Mouse (Mus musculus): ENCODE measurements at regions not wholly inside any gene's neighbourhood (a gene's known extent, or its start where the extent isn't known, plus 50 kb on each side); places are given as distances from the start of the nearest gene placed in this dataset.
"Not testable (repeated sequence)": the region's sequence is repeated elsewhere in the genome, so short reads cannot be mapped to it uniquely, and the experiment has no call there.

DNA sequence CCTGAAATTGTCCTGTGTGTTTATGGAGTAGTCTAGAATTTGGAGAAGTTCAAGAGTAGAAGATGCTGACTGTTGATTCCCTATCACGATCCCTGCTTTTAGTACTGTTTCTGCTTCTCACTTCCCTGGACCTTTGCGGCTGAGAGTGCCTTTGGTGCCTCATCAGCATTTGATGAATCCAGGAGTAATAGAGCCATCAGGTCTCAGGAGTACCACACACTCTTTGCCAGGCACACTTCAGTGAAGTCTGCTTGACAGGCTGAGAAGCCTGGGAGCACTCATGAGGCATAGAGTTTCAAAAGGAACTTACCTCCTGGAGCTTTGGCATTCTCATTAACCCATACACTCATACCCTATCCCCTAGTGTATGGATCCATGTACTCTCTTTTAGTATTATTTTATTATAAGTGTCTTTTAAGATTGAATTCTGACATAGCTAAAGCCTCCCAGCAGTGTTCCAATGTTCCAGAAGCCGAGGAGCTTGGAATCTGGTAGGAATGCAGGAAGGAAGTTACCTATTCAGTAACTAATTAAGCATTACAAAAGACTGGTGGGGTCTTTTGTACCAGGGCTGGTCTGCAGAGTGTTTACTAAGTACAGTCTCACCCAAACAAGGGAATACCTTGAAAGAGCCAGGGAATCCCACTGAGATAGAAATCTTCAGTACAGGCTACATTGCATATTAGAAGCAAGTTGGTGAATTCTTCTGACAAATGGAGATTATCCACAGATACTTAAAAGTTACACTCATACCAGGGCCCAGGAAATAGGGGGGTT lies 139.7 kb downstream of the Tex13c3 start:
- H3K4me3 ChIP-seq (ENCODE audit: low read depth, low read length); H3K9ac ChIP-seq (replicated peaks; ENCODE audit: low read depth, low read length); ATAC-seq (ENCODE audit: low read depth); H3K36me3 ChIP-seq (ENCODE audit: control insufficient read depth, insufficient read depth, low read length); H3K4me2 ChIP-seq (ENCODE audit: low read depth, low read length); H3K4me1 ChIP-seq (ENCODE audit: control insufficient read depth, insufficient read depth, low read length); H3K27me3 ChIP-seq (ENCODE audit: control insufficient read depth, insufficient read depth, low read length); H3K9me3 ChIP-seq (ENCODE audit: control insufficient read depth, low read length); H3K27ac ChIP-seq (ENCODE audit: low read depth, low read length): not testable (repeated sequence)
- 80% methylated on average over 3 of the region's 3 CpGs for WGBS

DNA sequence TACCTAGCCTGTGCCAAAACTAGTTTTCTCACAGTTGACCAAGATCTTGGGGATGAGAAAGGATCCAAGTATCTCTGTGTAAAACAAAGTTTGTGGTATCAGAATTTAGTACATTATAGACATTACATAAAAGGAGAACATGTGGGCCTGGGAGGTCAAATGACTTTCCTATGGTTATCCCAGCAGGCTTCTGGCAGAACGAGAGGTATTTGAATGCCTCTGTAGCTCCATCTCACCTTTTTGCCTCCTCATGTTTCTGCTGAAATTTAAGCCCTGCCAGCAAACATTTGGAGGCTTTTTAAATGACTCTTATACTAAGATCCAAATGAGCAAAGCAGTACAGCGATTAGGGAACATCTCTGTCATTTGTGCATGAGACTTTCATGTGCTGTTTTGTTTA lies 167.8 kb downstream of the Tex13c3 start:
- Histone ChIP-seq H3K4me3 (ENCODE audit: low read depth, low read length) (no peak overlapping the region), H3K4me2 (ENCODE audit: low read depth, low read length) (no peak overlapping the region), H3K9ac (replicated peaks; ENCODE audit: low read depth, low read length) (no peak overlapping the region), H3K9me3 (ENCODE audit: control insufficient read depth, low read length) (no peaks in the 10 kb centered on the region), H3K27me3 (ENCODE audit: control insufficient read depth, insufficient read depth, low read length) (no peaks in the 10 kb centered on the region), H3K27ac (ENCODE audit: low read depth, low read length) (no peak overlapping the region), H3K4me1 (ENCODE audit: control insufficient read depth, insufficient read depth, low read length) (no peaks in the 10 kb centered on the region), H3K36me3 (ENCODE audit: control insufficient read depth, insufficient read depth, low read length) (no peaks in the 10 kb centered on the region)
- ATAC-seq (ENCODE audit: low read depth) = no peak
- WGBS = 88% methylated on average over 2 of the region's 2 CpGs

- Histone ChIP-seq H3K9ac (replicated peaks; ENCODE audit: low read depth, low read length) (no peak overlapping the region), H3K4me1 (ENCODE audit: control insufficient read depth, insufficient read depth, low read length) (no peaks in the 10 kb centered on the region), H3K4me3 (ENCODE audit: low read depth, low read length) (no peak overlapping the region), H3K4me2 (ENCODE audit: low read depth, low read length) (no peak overlapping the region), H3K27me3 (ENCODE audit: control insufficient read depth, insufficient read depth, low read length) (no peaks in the 10 kb centered on the region), H3K36me3 (ENCODE audit: control insufficient read depth, insufficient read depth, low read length) (no peaks in the 10 kb centered on the region), H3K27ac (ENCODE audit: low read depth, low read length) (no peak overlapping the region), H3K9me3 (ENCODE audit: control insufficient read depth, low read length) (no peaks in the 10 kb centered on the region)
- no peak for ATAC-seq (ENCODE audit: low read depth)
- 71% methylated on average over 1 of the region's 1 CpGs for WGBS
Observed at GRCm38 (mm10) chrX:19311809-19312559, 169.1 kb downstream of the Tex13c3 start.

DNA sequence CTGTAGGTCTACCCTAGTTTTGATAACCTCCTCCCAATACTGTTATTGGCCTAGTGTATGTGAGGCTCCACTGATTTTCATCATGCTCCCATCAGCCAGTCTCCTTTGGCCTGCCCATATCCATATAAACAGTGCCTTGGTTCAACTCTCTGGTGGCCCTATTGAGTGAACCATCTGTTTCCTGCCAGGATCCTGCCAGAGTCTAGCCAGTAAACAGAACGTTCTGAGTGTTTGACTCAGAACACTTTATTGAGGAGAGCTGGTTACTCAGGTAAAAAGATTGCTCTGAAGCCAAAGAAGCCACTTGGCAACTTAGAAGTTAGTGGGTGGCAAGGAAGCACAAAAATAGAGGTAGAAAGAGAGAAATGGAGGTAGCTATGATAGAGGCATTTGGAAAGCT lies 169.7 kb downstream of the Tex13c3 start:
- no peaks in the 10 kb centered on the region for H3K36me3 ChIP-seq (ENCODE audit: control insufficient read depth, insufficient read depth, low read length)
- no peak overlapping the region for H3K9ac ChIP-seq (replicated peaks; ENCODE audit: low read depth, low read length)
- no peak for ATAC-seq (ENCODE audit: low read depth)
- no peaks in the 10 kb centered on the region for H3K4me1 ChIP-seq (ENCODE audit: control insufficient read depth, insufficient read depth, low read length)
- no peaks in the 10 kb centered on the region for H3K9me3 ChIP-seq (ENCODE audit: control insufficient read depth, low read length)
- 53% methylated on average over 1 of the region's 1 CpGs for WGBS
- H3K27me3 ChIP-seq (ENCODE audit: control insufficient read depth, insufficient read depth, low read length) = no peaks in the 10 kb centered on the region
- no peak overlapping the region for H3K27ac ChIP-seq (ENCODE audit: low read depth, low read length)
- H3K4me3 ChIP-seq (ENCODE audit: low read depth, low read length) = no peak overlapping the region
- no peak overlapping the region for H3K4me2 ChIP-seq (ENCODE audit: low read depth, low read length)

- Histone ChIP-seq H3K27me3 (ENCODE audit: control insufficient read depth, insufficient read depth, low read length) (no peaks in the 10 kb centered on the region), H3K4me3 (ENCODE audit: low read depth, low read length) (no peak overlapping the region), H3K4me2 (ENCODE audit: low read depth, low read length) (no peak overlapping the region), H3K4me1 (ENCODE audit: control insufficient read depth, insufficient read depth, low read length) (no peaks in the 10 kb centered on the region), H3K9ac (replicated peaks; ENCODE audit: low read depth, low read length) (no peak overlapping the region), H3K36me3 (ENCODE audit: control insufficient read depth, insufficient read depth, low read length) (no peaks in the 10 kb centered on the region), H3K9me3 (ENCODE audit: control insufficient read depth, low read length) (no peaks in the 10 kb centered on the region), H3K27ac (ENCODE audit: low read depth, low read length) (no peak overlapping the region)
- ATAC-seq (ENCODE audit: low read depth) = no peak
- WGBS = 85% methylated on average over 2 of the region's 2 CpGs
Observed at GRCm38 (mm10) chrX:19288171-19288570, 192.9 kb downstream of the Tex13c3 start.

DNA sequence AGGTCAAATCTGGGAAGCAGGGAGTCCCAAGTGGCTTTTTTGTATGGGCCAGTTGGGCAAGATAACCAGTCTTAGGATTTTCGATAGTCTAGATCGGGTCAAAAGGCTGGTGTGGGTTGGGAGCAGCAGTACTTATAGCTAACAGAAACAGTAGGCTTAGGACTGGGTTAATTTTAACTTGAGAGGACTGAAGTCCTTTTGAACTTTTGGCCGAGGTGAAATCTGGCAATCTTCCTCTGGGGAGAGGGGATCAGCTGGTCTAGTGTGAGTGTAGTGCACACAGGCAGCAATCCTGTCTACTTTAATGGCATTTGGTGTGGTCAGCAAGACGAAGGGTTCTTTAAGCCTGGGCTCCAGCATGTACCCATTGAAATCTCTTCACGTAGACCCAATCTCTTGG lies 194.7 kb downstream of the Tex13c3 start:
- Histone ChIP-seq H3K4me1 (ENCODE audit: control insufficient read depth, insufficient read depth, low read length) (no peaks in the 10 kb centered on the region), H3K27me3 (ENCODE audit: control insufficient read depth, insufficient read depth, low read length) (no peaks in the 10 kb centered on the region), H3K4me2 (ENCODE audit: low read depth, low read length) (no peak overlapping the region), H3K27ac (ENCODE audit: low read depth, low read length) (no peak overlapping the region), H3K4me3 (ENCODE audit: low read depth, low read length) (no peak overlapping the region), H3K9me3 (ENCODE audit: control insufficient read depth, low read length) (no peaks in the 10 kb centered on the region), H3K9ac (replicated peaks; ENCODE audit: low read depth, low read length) (no peak overlapping the region), H3K36me3 (ENCODE audit: control insufficient read depth, insufficient read depth, low read length) (no peaks in the 10 kb centered on the region)
- WGBS = 87% methylated on average over 5 of the region's 5 CpGs
- ATAC-seq (ENCODE audit: low read depth) = no peak

GRCm38 (mm10) chrX:19285773-19286172 lies 195.3 kb downstream of the Tex13c3 start:
- Histone ChIP-seq H3K27ac (ENCODE audit: low read depth, low read length) (no peak overlapping the region), H3K4me3 (ENCODE audit: low read depth, low read length) (no peak overlapping the region), H3K9ac (replicated peaks; ENCODE audit: low read depth, low read length) (no peak overlapping the region), H3K36me3 (ENCODE audit: control insufficient read depth, insufficient read depth, low read length) (no peaks in the 10 kb centered on the region), H3K9me3 (ENCODE audit: control insufficient read depth, low read length) (no peaks in the 10 kb centered on the region), H3K27me3 (ENCODE audit: control insufficient read depth, insufficient read depth, low read length) (no peaks in the 10 kb centered on the region), H3K4me2 (ENCODE audit: low read depth, low read length) (no peak overlapping the region), H3K4me1 (ENCODE audit: control insufficient read depth, insufficient read depth, low read length) (no peaks in the 10 kb centered on the region)
- WGBS = 67% methylated on average over 4 of the region's 4 CpGs
- ATAC-seq (ENCODE audit: low read depth) = no peak

DNA sequence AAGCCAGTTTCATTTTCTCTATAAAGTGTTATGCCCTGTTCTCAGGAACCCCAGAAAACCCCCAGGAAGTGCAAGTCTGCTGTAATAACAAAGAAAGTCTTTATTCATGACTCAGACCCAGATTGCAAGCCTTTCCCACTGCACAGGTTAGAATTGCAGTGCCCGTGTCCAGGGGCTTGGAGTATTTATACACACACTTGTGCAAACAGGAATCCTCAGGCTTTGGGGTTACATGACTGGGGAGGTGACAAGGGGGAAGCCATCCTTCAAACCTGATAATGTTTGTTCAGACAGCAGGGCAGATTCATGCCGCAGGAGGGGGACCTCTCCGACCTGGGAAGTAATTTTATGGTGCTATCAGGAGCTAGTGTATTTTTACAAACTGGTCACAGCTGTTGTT lies 198.0 kb downstream of the Tex13c3 start:
- H3K27me3 ChIP-seq (ENCODE audit: control insufficient read depth, insufficient read depth, low read length) = no peaks in the 10 kb centered on the region
- no peak overlapping the region for H3K4me3 ChIP-seq (ENCODE audit: low read depth, low read length)
- no peak overlapping the region for H3K4me2 ChIP-seq (ENCODE audit: low read depth, low read length)
- H3K36me3 ChIP-seq (ENCODE audit: control insufficient read depth, insufficient read depth, low read length) = no peaks in the 10 kb centered on the region
- H3K9ac ChIP-seq (replicated peaks; ENCODE audit: low read depth, low read length) = no peak overlapping the region
- WGBS = 48% methylated on average over 3 of the region's 3 CpGs
- H3K4me1 ChIP-seq (ENCODE audit: control insufficient read depth, insufficient read depth, low read length) = no peaks in the 10 kb centered on the region
- H3K9me3 ChIP-seq (ENCODE audit: control insufficient read depth, low read length) = no peaks in the 10 kb centered on the region
- ATAC-seq (ENCODE audit: low read depth) = no peak
- no peak overlapping the region for H3K27ac ChIP-seq (ENCODE audit: low read depth, low read length)

DNA sequence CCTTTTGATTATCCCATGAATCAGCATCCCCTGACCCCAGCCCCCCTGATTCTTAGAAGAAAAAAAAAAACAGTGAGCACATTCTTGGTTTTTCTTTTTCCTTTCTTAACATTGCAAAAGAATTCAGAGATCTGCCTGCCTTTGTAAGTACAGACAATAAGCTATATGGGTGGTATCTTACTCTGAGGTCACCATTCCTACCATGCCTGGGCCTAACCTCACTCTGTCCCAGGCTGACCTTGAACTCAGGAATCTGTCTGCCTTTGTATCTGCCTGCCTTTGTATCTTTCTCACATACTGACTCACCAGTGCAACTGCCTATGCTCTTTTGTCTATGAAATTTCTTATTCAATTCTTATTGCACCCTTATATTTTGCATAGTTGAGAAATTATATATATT lies 216.9 kb downstream of the Tex13c3 start:
- Histone ChIP-seq H3K4me1 (ENCODE audit: control insufficient read depth, insufficient read depth, low read length) (no peaks in the 10 kb centered on the region), H3K9me3 (ENCODE audit: control insufficient read depth, low read length) (no peaks in the 10 kb centered on the region), H3K36me3 (ENCODE audit: control insufficient read depth, insufficient read depth, low read length) (no peaks in the 10 kb centered on the region), H3K9ac (replicated peaks; ENCODE audit: low read depth, low read length) (no peak overlapping the region), H3K4me2 (ENCODE audit: low read depth, low read length) (no peak overlapping the region), H3K27me3 (ENCODE audit: control insufficient read depth, insufficient read depth, low read length) (no peaks in the 10 kb centered on the region), H3K4me3 (ENCODE audit: low read depth, low read length) (no peak overlapping the region), H3K27ac (ENCODE audit: low read depth, low read length) (no peak overlapping the region)
- ATAC-seq (ENCODE audit: low read depth) = no peak
